In the genomic region with DNA sequence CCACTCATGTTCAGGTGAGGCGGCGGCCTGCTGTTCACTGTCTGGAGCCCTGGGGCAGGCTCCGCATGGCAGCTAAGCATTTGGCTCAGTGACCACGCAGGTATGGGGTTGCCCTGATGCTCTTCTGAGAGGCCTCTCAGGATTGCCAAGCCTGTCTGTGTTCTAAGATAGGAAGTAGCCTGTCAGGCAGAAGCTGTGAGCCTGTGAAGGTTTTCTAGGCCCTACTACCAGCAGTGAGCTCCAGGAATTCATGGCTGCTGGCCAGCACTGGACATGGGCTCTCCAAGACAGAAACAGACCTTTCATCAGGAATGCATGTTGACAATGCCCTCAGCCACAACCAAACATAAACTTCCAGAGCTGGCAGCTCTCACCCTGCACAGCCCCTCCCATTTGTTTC, we compare ENCODE assay signal across 9 mouse cellular contexts. TPM values are rescaled to one million over a fixed set of nuclear protein-coding genes. Genes with fewer than 3 reads are reported as not detected.
A peak's percentile ranks its signal among the peaks of the same experiment; 100 is the strongest.
DNase-seq lines count a peak whose midpoint lies in the region; ATAC-seq and TF ChIP-seq lines count a peak whose summit lies in the region.
"Had no signal": no experiment of that assay in that cellular context is flagged by ENCODE, and none has a peak within 500 bp of the region (broad histone marks: within the 10 kb centered on the region; RNA-seq: fewer than 3 reads in every experiment).

No protein-coding gene starts in this region.

- H3K27me3 ChIP-seq in hindbrain, embryonic 14.5 days (ENCODE audit: control insufficient read depth, insufficient read depth, low read length), result no peaks in the 10 kb centered on the region
- H3K27me3 ChIP-seq in hindbrain, embryonic 13.5 days, result no peaks in the 10 kb centered on the region
- H3K27me3 ChIP-seq in heart, embryonic 15.5 days, result no peaks in the 10 kb centered on the region
- H3K27me3 ChIP-seq in lung, postnatal 0 days (replicated peaks; ENCODE audit: insufficient read depth, low read length), result no peaks in the 10 kb centered on the region
- H3K27me3 ChIP-seq: hindbrain, embryonic 15.5 days had no signal

- TF ChIP-seq CTCF in lung, postnatal 0 days (IDR thresholded peaks at IDR 0.05), result no peak

- no peak overlapping the region for H3K9ac ChIP-seq in hindbrain, embryonic 14.5 days
- H3K9ac ChIP-seq in hindbrain, embryonic 13.5 days, result no peak overlapping the region
- H3K9ac ChIP-seq in heart, embryonic 15.5 days, result no peak overlapping the region
- H3K9ac ChIP-seq in lung, postnatal 0 days (replicated peaks; ENCODE audit: low read depth), result no peak overlapping the region
- H3K9ac ChIP-seq: hindbrain, embryonic 15.5 days had no signal

- 86% methylated on average over 4 of the region's 4 CpGs for WGBS in hindbrain, embryonic 14.5 days
- 86% methylated on average over 4 of the region's 4 CpGs for WGBS in hindbrain, embryonic 13.5 days
- WGBS in heart, embryonic 15.5 days, result 46% methylated on average over 4 of the region's 4 CpGs
- WGBS in lung, postnatal 0 days, result 87% methylated on average over 4 of the region's 4 CpGs

- no peaks in the 10 kb centered on the region for H3K9me3 ChIP-seq in hindbrain, embryonic 14.5 days (ENCODE audit: control insufficient read depth, low read length)
- no peaks in the 10 kb centered on the region for H3K9me3 ChIP-seq in hindbrain, embryonic 13.5 days
- no peaks in the 10 kb centered on the region for H3K9me3 ChIP-seq in heart, embryonic 15.5 days (replicated peaks)
- H3K9me3 ChIP-seq in lung, postnatal 0 days (ENCODE audit: low read length), result no peaks in the 10 kb centered on the region
- H3K9me3 ChIP-seq: hindbrain, embryonic 15.5 days had no signal

- H3K4me1 ChIP-seq in hindbrain, embryonic 14.5 days (replicated peaks; ENCODE audit: control insufficient read depth, insufficient read depth, low read length), result no peaks in the 10 kb centered on the region; the same call in 1 of the 2 replicates
- H3K4me1 ChIP-seq in hindbrain, embryonic 13.5 days (replicated peaks), result peaks cover 15% of the 10 kb centered on the region
- peaks cover 35% of the 10 kb centered on the region for H3K4me1 ChIP-seq in heart, embryonic 15.5 days (replicated peaks)
- peaks cover 6% of the 10 kb centered on the region; the same call in 1 of the 2 replicates for H3K4me1 ChIP-seq in lung, postnatal 0 days (ENCODE audit: insufficient read depth, low read depth, low read length)

- DNase-seq in hindbrain, embryonic 14.5 days (ENCODE audit: low spot score), result no peak
- DNase-seq in adipocyte (ENCODE audit: low spot score), result peak; percentile 55
- DNase-seq in lung, postnatal 0 days (ENCODE audit: low spot score), result peak; percentile 59
- DNase-seq in urinary bladder, postnatal 36 days (ENCODE audit: low spot score in 2 of 2), result no peak
- DNase-seq in T-cell, adult 2 months (ENCODE audit: low spot score), result no peak
- DNase-seq: thymus, postnatal 14 days had no signal

- H3K4me2 ChIP-seq in hindbrain, embryonic 14.5 days (replicated peaks), result no peak overlapping the region
- H3K4me2 ChIP-seq in hindbrain, embryonic 13.5 days, result no peak overlapping the region
- no peak overlapping the region; the same call in 1 of the 2 replicates for H3K4me2 ChIP-seq in heart, embryonic 15.5 days
- no peak overlapping the region for H3K4me2 ChIP-seq in lung, postnatal 0 days (replicated peaks; ENCODE audit: low read depth, low read length)
- H3K4me2 ChIP-seq: hindbrain, embryonic 15.5 days had no signal

- H3K36me3 ChIP-seq in hindbrain, embryonic 14.5 days (replicated peaks; ENCODE audit: control insufficient read depth, insufficient read depth), result peaks cover 37% of the 10 kb centered on the region
- H3K36me3 ChIP-seq in hindbrain, embryonic 13.5 days, result peaks cover 67% of the 10 kb centered on the region
- H3K36me3 ChIP-seq in heart, embryonic 15.5 days, result peaks cover 44% of the 10 kb centered on the region
- H3K36me3 ChIP-seq in lung, postnatal 0 days (ENCODE audit: insufficient read depth, low read length), result peaks cover 24% of the 10 kb centered on the region

- no peak overlapping the region for H3K4me3 ChIP-seq in hindbrain, embryonic 14.5 days (replicated peaks; ENCODE audit: low read length)
- H3K4me3 ChIP-seq in hindbrain, embryonic 13.5 days, result no peak overlapping the region
- H3K4me3 ChIP-seq in heart, embryonic 15.5 days, result no peak overlapping the region
- H3K4me3 ChIP-seq in lung, postnatal 0 days (ENCODE audit: low read depth, low read length), result no peak overlapping the region
- H3K4me3 ChIP-seq: hindbrain, embryonic 15.5 days had no signal

- H3K27ac ChIP-seq in hindbrain, embryonic 14.5 days, result 0 out of 2 replicates have a peak overlapping the region, but pooled peaks have one; percentile 5
- H3K27ac ChIP-seq in hindbrain, embryonic 13.5 days, result no peak overlapping the region
- peak overlapping the region; percentile 79 for H3K27ac ChIP-seq in heart, embryonic 15.5 days
- H3K27ac ChIP-seq in lung, postnatal 0 days (ENCODE audit: low read length), result no peak overlapping the region

- ATAC-seq in hindbrain, embryonic 14.5 days (ENCODE audit: low FRiP score), result no peak
- no peak for ATAC-seq in hindbrain, embryonic 13.5 days (ENCODE audit: low FRiP score)
- ATAC-seq in heart, embryonic 15.5 days (replicated peaks; ENCODE audit: insufficient number of reproducible peaks, insufficient read depth, low FRiP score, low read depth), result peak; percentile 65; the same call in 1 of the 2 replicates
- ATAC-seq in lung, postnatal 0 days, result peak; percentile 60; the same call in 1 of the 2 replicates

- no peak for TF ChIP-seq EP300 in lung, postnatal 0 days (IDR thresholded peaks at IDR 0.05)

RNA-seq across cellular contexts. Expression of a gene that starts 13.4 kb away (rescaled TPM):
- 47.5 and 62.8 TPM in 2 replicates for polyA plus RNA-seq in hindbrain, embryonic 14.5 days (2014; fragmentation: Nextera tagmentation; extraction: Ambion mirVana)
- polyA plus RNA-seq in hindbrain, embryonic 13.5 days (2015; fragmentation: Nextera tagmentation; extraction: Ambion mirVana), result 52.7 and 57.0 TPM in 2 replicates
- polyA plus RNA-seq in heart, embryonic 15.5 days (2015; fragmentation: Nextera tagmentation; extraction: Ambion mirVana), result 80.9 and 84.1 TPM in 2 replicates
- polyA plus RNA-seq in lung, postnatal 0 days (2015; fragmentation: Nextera tagmentation; extraction: Ambion mirVana), result 69.6 and 76.9 TPM in 2 replicates

RNA-seq across cellular contexts. Expression of a gene that starts 13.6 kb away (rescaled TPM):
- polyA plus RNA-seq in hindbrain, embryonic 14.5 days (2014; fragmentation: Nextera tagmentation; extraction: Ambion mirVana), result 17.7 and 20.1 TPM in 2 replicates
- 19.3 and 19.8 TPM in 2 replicates for polyA plus RNA-seq in hindbrain, embryonic 13.5 days (2015; fragmentation: Nextera tagmentation; extraction: Ambion mirVana)
- 13.2 and 17.0 TPM in 2 replicates for polyA plus RNA-seq in heart, embryonic 15.5 days (2015; fragmentation: Nextera tagmentation; extraction: Ambion mirVana)
- polyA plus RNA-seq in lung, postnatal 0 days (2015; fragmentation: Nextera tagmentation; extraction: Ambion mirVana), result 8.2 TPM in 2 replicates

RNA-seq across cellular contexts. Expression of a gene that starts 25.5 kb away (rescaled TPM):
- 27.8 and 28.1 TPM in 2 replicates for polyA plus RNA-seq in hindbrain, embryonic 14.5 days (2014; fragmentation: Nextera tagmentation; extraction: Ambion mirVana)
- polyA plus RNA-seq in hindbrain, embryonic 13.5 days (2015; fragmentation: Nextera tagmentation; extraction: Ambion mirVana), result 23.2 and 26.7 TPM in 2 replicates
- 9.9 and 16.5 TPM in 2 replicates for polyA plus RNA-seq in heart, embryonic 15.5 days (2015; fragmentation: Nextera tagmentation; extraction: Ambion mirVana)
- polyA plus RNA-seq in lung, postnatal 0 days (2015; fragmentation: Nextera tagmentation; extraction: Ambion mirVana), result 7.6 and 9.6 TPM in 2 replicates

RNA-seq across cellular contexts. Expression of a gene that starts 39.0 kb away (rescaled TPM):
- polyA plus RNA-seq in hindbrain, embryonic 14.5 days (2014; fragmentation: Nextera tagmentation; extraction: Ambion mirVana), result 92.9 and 93.8 TPM in 2 replicates
- polyA plus RNA-seq in hindbrain, embryonic 13.5 days (2015; fragmentation: Nextera tagmentation; extraction: Ambion mirVana), result 110 and 115 TPM in 2 replicates
- polyA plus RNA-seq in heart, embryonic 15.5 days (2015; fragmentation: Nextera tagmentation; extraction: Ambion mirVana), result 77.5 and 91.4 TPM in 2 replicates
- polyA plus RNA-seq in lung, postnatal 0 days (2015; fragmentation: Nextera tagmentation; extraction: Ambion mirVana), result 66.6 and 69.4 TPM in 2 replicates

Comparison
In these comparisons a context has a peak if more than half of its experiments do, and no peak if none do; other contexts are left out.
1. H3K27ac ChIP-seq: peak in hindbrain, embryonic 14.5 days (single experiment) and heart, embryonic 15.5 days (single experiment); none in hindbrain, embryonic 13.5 days (single experiment) and lung, postnatal 0 days (single experiment).
2. ATAC-seq: peak in heart, embryonic 15.5 days (single experiment) and lung, postnatal 0 days (single experiment); none in hindbrain, embryonic 14.5 days (single experiment) and hindbrain, embryonic 13.5 days (single experiment).
3. DNase-seq: peak in adipocyte (single experiment) and lung, postnatal 0 days (single experiment); none in hindbrain, embryonic 14.5 days (single experiment), urinary bladder, postnatal 36 days (0 of 2) and T-cell, adult 2 months (single experiment).